Mouse (Mus musculus) MEL (cell line): ENCODE data around the gene Gm9817. TPM values are rescaled to one million over a fixed set of nuclear protein-coding genes. Genes with fewer than 3 reads are reported as not detected.

ENCODE experiments used
- DNase-seq: peaks from one replicate; pipeline ENCODE4 v3.0.0; 2011; ENCODE audit warnings: low read depth, low spot score
- H3K27ac ChIP-seq: 2 replicates; pipeline ENCODE4 v1.5.1; 2012; ENCODE audit warnings: low read depth, mild to moderate bottlenecking, control low read depth, low read length, moderate library complexity; ENCODE audit not compliant: control insufficient read depth
- H3K27me3 ChIP-seq, 2 experiments: fragments of 150-350 bp in 1 of 2; sonication (generic) in 1 of 2; 2 replicates each; pipeline ENCODE4 v1.6.1; 2012; ENCODE audit warnings: low read length in 2 of 2, mild to moderate bottlenecking in 2 of 2, improper control_type of control experiment in 1 of 2, moderate library complexity in 1 of 2; ENCODE audit not compliant: insufficient read depth in 2 of 2, control insufficient read depth in 1 of 2
- H3K36me3 ChIP-seq, 2 experiments: 2 replicates each; pipeline ENCODE4 v1.6.1; 2012 to 2014; ENCODE audit warnings: low read length in 2 of 2, improper control_type of control experiment in 1 of 2, inconsistent platforms in 1 of 2, mild to moderate bottlenecking in 1 of 2; ENCODE audit not compliant: insufficient read depth in 2 of 2, control insufficient read depth in 1 of 2
- H3K4me1 ChIP-seq, 2 experiments: fragments of 150-350 bp in 1 of 2; sonication (generic) in 1 of 2; 2 replicates each; pipeline ENCODE4 v1.6.1; 2012; ENCODE audit warnings: low read length in 2 of 2, improper control_type of control experiment in 1 of 2, mild to moderate bottlenecking in 1 of 2; ENCODE audit not compliant: insufficient read depth in 2 of 2, control insufficient read depth in 1 of 2
- H3K4me3 ChIP-seq, 2 experiments: fragments of 150-350 bp in 1 of 2; sonication (generic) in 1 of 2; 2 replicates each; pipeline ENCODE4 v1.5.1; 2012; ENCODE audit warnings: low read depth in 2 of 2, low read length in 2 of 2, mild to moderate bottlenecking in 2 of 2, moderate library complexity in 2 of 2, control low read depth in 1 of 2, improper control_type of control experiment in 1 of 2; ENCODE audit not compliant: control insufficient read depth in 1 of 2, insufficient read depth in 1 of 2
- H3K79me2 ChIP-seq: 2 replicates; pipeline ENCODE4 v1.6.1; 2012; ENCODE audit warnings: mild to moderate bottlenecking, low read length, moderate library complexity; ENCODE audit not compliant: control insufficient read depth, poor library complexity, insufficient read depth
- H3K9ac ChIP-seq: 2 replicates; pipeline ENCODE4 v1.6.1; 2012; ENCODE audit warnings: low read depth, mild to moderate bottlenecking, control low read depth, low read length, moderate library complexity; ENCODE audit not compliant: control insufficient read depth, poor library complexity, severe bottlenecking
- H3K9me3 ChIP-seq: fragments of 150-350 bp; sonication (generic); replicated peaks from 2 replicates; pipeline ENCODE4 v1.6.1; 2012; ENCODE audit warnings: mild to moderate bottlenecking, low read length, improper control_type of control experiment, moderate library complexity; ENCODE audit not compliant: insufficient read depth
- CHD2 ChIP-seq: IDR thresholded peaks from 2 replicates; pipeline ENCODE4 v1.6.1; 2011; ENCODE audit warnings: low read length, improper control_type of control experiment
- CTCF ChIP-seq, 3 experiments: IDR thresholded peaks in 2 of 3; conservative IDR thresholded peaks in 1 of 3; 2 replicates each; pipeline ENCODE4 v1.5.1; 2011 to 2012; ENCODE audit warnings: low read length in 3 of 3, low read depth in 2 of 3, mild to moderate bottlenecking in 2 of 3, improper control_type of control experiment in 1 of 3, inconsistent platforms in 1 of 3, mixed read lengths in 1 of 3, moderate library complexity in 1 of 3; ENCODE audit not compliant: control insufficient read depth in 1 of 3, insufficient read depth in 1 of 3, poor library complexity in 1 of 3, severe bottlenecking in 1 of 3
- E2F4 ChIP-seq: IDR thresholded peaks from 2 replicates; pipeline ENCODE4 v1.6.1; 2011; ENCODE audit warnings: low read depth, low read length, improper control_type of control experiment, borderline replicate concordance
- ELF1 ChIP-seq: IDR thresholded peaks from 2 replicates; pipeline ENCODE4 v1.6.1; 2014; ENCODE audit warnings: low read depth, mild to moderate bottlenecking, inconsistent platforms, low read length, improper control_type of control experiment, moderate library complexity
- GATA1 ChIP-seq: IDR thresholded peaks from 2 replicates; pipeline ENCODE4 v1.6.1; 2011; ENCODE audit warnings: low read depth, low read length, improper control_type of control experiment
- JUND ChIP-seq: IDR thresholded peaks from 2 replicates; pipeline ENCODE4 v1.6.1; 2011; ENCODE audit warnings: low read depth, mild to moderate bottlenecking, improper control_type of control experiment, low read length
- KAT2A ChIP-seq: conservative IDR thresholded peaks from 2 replicates; pipeline ENCODE4 v1.6.1; 2012; ENCODE audit warnings: low read depth, low read length, improper control_type of control experiment, inconsistent platforms
- MAZ ChIP-seq: IDR thresholded peaks from 2 replicates; pipeline ENCODE4 v1.6.1; 2012; ENCODE audit warnings: low read depth, mild to moderate bottlenecking, inconsistent platforms, low read length, improper control_type of control experiment
- MEF2A ChIP-seq: IDR thresholded peaks from 2 replicates; pipeline ENCODE4 v1.6.1; 2014; ENCODE audit warnings: low read depth, mild to moderate bottlenecking, inconsistent platforms, low read length, improper control_type of control experiment; ENCODE audit not compliant: poor library complexity, insufficient replicate concordance, severe bottlenecking; ENCODE audit errors: extremely low read depth
- MXI1 ChIP-seq: IDR thresholded peaks from 2 replicates; pipeline ENCODE4 v1.6.1; 2011; ENCODE audit warnings: mild to moderate bottlenecking, low read depth, low read length, improper control_type of control experiment
- MYB ChIP-seq: IDR thresholded peaks from 2 replicates; pipeline ENCODE4 v1.6.1; 2011; ENCODE audit warnings: mild to moderate bottlenecking, low read depth, low read length, improper control_type of control experiment
- NRF1 ChIP-seq: IDR thresholded peaks from 2 replicates; pipeline ENCODE4 v1.6.1; 2014; ENCODE audit warnings: low read depth, mild to moderate bottlenecking, inconsistent platforms, low read length, improper control_type of control experiment, moderate library complexity; ENCODE audit not compliant: poor library complexity, insufficient read depth, severe bottlenecking
- RAD21 ChIP-seq: IDR thresholded peaks from 2 replicates; pipeline ENCODE4 v1.6.1; 2011; ENCODE audit warnings: mild to moderate bottlenecking, low read depth, low read length, improper control_type of control experiment
- RCOR1 ChIP-seq: IDR thresholded peaks from 2 replicates; pipeline ENCODE4 v1.6.1; 2012; ENCODE audit warnings: low read depth, mild to moderate bottlenecking, inconsistent platforms, low read length, improper control_type of control experiment
- SIN3A ChIP-seq: IDR thresholded peaks from 2 replicates; pipeline ENCODE4 v1.6.1; 2012; ENCODE audit warnings: low read length, improper control_type of control experiment, inconsistent platforms
- USF1 ChIP-seq: IDR thresholded peaks from 2 replicates; pipeline ENCODE4 v1.6.1; 2014; ENCODE audit warnings: low read depth, mild to moderate bottlenecking, inconsistent platforms, low read length, improper control_type of control experiment, moderate library complexity
- ZMIZ1 ChIP-seq: IDR thresholded peaks from 2 replicates; pipeline ENCODE4 v1.6.1; 2012; ENCODE audit warnings: low read depth, mild to moderate bottlenecking, inconsistent platforms, low read length, improper control_type of control experiment, moderate library complexity
- ZNF384 ChIP-seq: IDR thresholded peaks from 2 replicates; pipeline ENCODE4 v1.6.1; 2012; ENCODE audit warnings: low read depth, mild to moderate bottlenecking, inconsistent platforms, low read length, improper control_type of control experiment
- polyA plus RNA-seq, 2 experiments: library from polyadenylated mRNA; stranded (reverse) in 1 of 2; unstranded in 1 of 2; fragments of >175 nt in 1 of 2; fragments of >200 nt in 1 of 2; gene quantifications; 2 replicates each; pipeline versions ENCODE4 v1.2.1 to v1.2.4; 2012; ENCODE audit warnings: low replicate concordance in 2 of 2, low read depth in 1 of 2; ENCODE audit not compliant: insufficient read length in 2 of 2, insufficient read depth in 1 of 2, missing spikeins in 1 of 2
- total RNA-seq: library from RNA; depleted of rRNA; stranded (reverse); fragments of 300-350 nt; gene quantifications from 2 replicates; pipeline ENCODE4 v1.2.3, GENCODE M21; 2012

Gene Gm9817
- total and polyA plus RNA-seq, 3 experiments: 0.08 TPM; not detected in 2

- no peaks in the 10 kb centered on the region for H3K4me1 ChIP-seq
- no peaks in the 10 kb centered on the region for H3K36me3 ChIP-seq
- no peaks in the 10 kb centered on the region for H3K79me2 ChIP-seq
- H3K4me3 ChIP-seq: no peak overlapping the region
- peaks cover 2 to 4% of the 10 kb centered on the region in 2 experiments; a peak in 3 of 4 replicates for H3K27me3 ChIP-seq
- no peak overlapping the region for H3K27ac ChIP-seq
- no peaks in the 10 kb centered on the region for H3K9me3 ChIP-seq
- DNase-seq: no peak
- no peak overlapping the region for H3K9ac ChIP-seq
- TF ChIP-seq RCOR1: no peak
- TF ChIP-seq USF1: no peak
- no peak for TF ChIP-seq GATA1
- no peak for TF ChIP-seq ZMIZ1
- TF ChIP-seq CHD2: no peak
- no peak for TF ChIP-seq KAT2A
- no peak for TF ChIP-seq ZNF384
- no peak for TF ChIP-seq MXI1
- no peak for TF ChIP-seq RAD21
- TF ChIP-seq SIN3A: no peak
- no peak for TF ChIP-seq E2F4
- no peak for TF ChIP-seq MYB
- no peak for TF ChIP-seq JUND
- no peak for TF ChIP-seq CTCF (IDR thresholded peaks at IDR 0.05 in 2 of 3, conservative IDR thresholded peaks at IDR 0.05 in 1 of 3; ENCODE audit: control insufficient read depth in 1 of 3, insufficient read depth in 1 of 3, low read depth in 2 of 3, low read length in 3 of 3, poor library complexity in 1 of 3, severe bottlenecking in 1 of 3)
Measured at GRCm38 (mm10) chr13:45049261-45050020, 29.1 kb upstream of the Gm9817 start.

- no peak overlapping the region for H3K9ac ChIP-seq
- no peak for DNase-seq
- peaks cover 2% of the 10 kb centered on the region in 2 experiments; a peak in 2 of 4 replicates for H3K27me3 ChIP-seq
- H3K4me3 ChIP-seq: no peak overlapping the region
- no peak for TF ChIP-seq JUND
- no peak for TF ChIP-seq MEF2A
- TF ChIP-seq MAZ: no peak
- no peak for TF ChIP-seq NRF1
- TF ChIP-seq CHD2: no peak
- no peak for TF ChIP-seq RCOR1
- no peak for TF ChIP-seq ELF1
- TF ChIP-seq MYB: no peak
- no peak overlapping the region for H3K27ac ChIP-seq
- H3K36me3 ChIP-seq: no peaks in the 10 kb centered on the region
- H3K79me2 ChIP-seq: no peaks in the 10 kb centered on the region
- no peaks in the 10 kb centered on the region for H3K9me3 ChIP-seq
- no peaks in the 10 kb centered on the region for H3K4me1 ChIP-seq
Measured at GRCm38 (mm10) chr13:45052805-45053204, 25.7 kb upstream of the Gm9817 start.
